Comparison of ENCODE assay signal across 11 mouse cellular contexts in genomic region chr4:32359634-32360033, GRCm38 (mm10).
DNase-seq lines count a peak whose midpoint lies in the region; ATAC-seq and TF ChIP-seq lines count a peak whose summit lies in the region.
"Had no signal": no experiment of that assay in that cellular context is flagged by ENCODE, and none has a peak within 500 bp of the region (broad histone marks: within the 10 kb centered on the region; RNA-seq: fewer than 3 reads in every experiment).

No protein-coding gene starts in this region.

- H3K36me3 ChIP-seq in heart, adult 2 months (ENCODE audit: control insufficient read depth, insufficient read depth, low read length): no peaks in the 10 kb centered on the region
- no peaks in the 10 kb centered on the region for H3K36me3 ChIP-seq in heart, embryonic 12.5 days
- no peaks in the 10 kb centered on the region for H3K36me3 ChIP-seq in forebrain, embryonic 16.5 days (ENCODE audit: control insufficient read depth, insufficient read depth)
- H3K36me3 ChIP-seq in midbrain, embryonic 12.5 days: no peaks in the 10 kb centered on the region

- no peak for DNase-seq in heart, adult 2 months
- peak; percentile 52 for DNase-seq in brain, embryonic 14.5 days (ENCODE audit: low read depth)
- DNase-seq in gastrocnemius, adult 18-20 months (ENCODE audit: low spot score): no peak
- DNase-seq in spleen, adult 12 weeks (ENCODE audit: low spot score): no peak
- DNase-seq: layer of hippocampus, postnatal 36 days; lung, postnatal 10 days had no signal

- WGBS in heart, adult 2 months: 48% methylated on average over 3 of the region's 3 CpGs
- WGBS in heart, embryonic 12.5 days: 46% methylated on average over 3 of the region's 3 CpGs
- WGBS in forebrain, embryonic 16.5 days: 21% methylated on average over 3 of the region's 3 CpGs
- WGBS in midbrain, embryonic 12.5 days: 13% methylated on average over 3 of the region's 3 CpGs

- H3K4me3 ChIP-seq in heart, adult 2 months: no peak overlapping the region
- H3K4me3 ChIP-seq in heart, embryonic 12.5 days: no peak overlapping the region
- H3K4me3 ChIP-seq in forebrain, embryonic 16.5 days (replicated peaks; ENCODE audit: low read length): no peak overlapping the region
- no peak overlapping the region for H3K4me3 ChIP-seq in midbrain, embryonic 12.5 days

- peak overlapping the region; percentile 82 for H3K27ac ChIP-seq in heart, adult 2 months
- H3K27ac ChIP-seq in heart, embryonic 12.5 days (ENCODE audit: poor library complexity, severe bottlenecking): no peak overlapping the region
- 0 out of 2 replicates have a peak overlapping the region, but pooled peaks have one; percentile 5 for H3K27ac ChIP-seq in forebrain, embryonic 16.5 days (ENCODE audit: low read length)
- H3K27ac ChIP-seq in midbrain, embryonic 12.5 days (replicated peaks): peak overlapping the region; percentile 78

- no peak for TF ChIP-seq CTCF in heart, adult 2 months (IDR thresholded peaks at IDR 0.05)
- no peak for TF ChIP-seq CTCF in brain, embryonic 14.5 days (IDR thresholded peaks at IDR 0.05; ENCODE audit: borderline replicate concordance, extremely low read depth, insufficient read depth, insufficient read length)

- no peak for TF ChIP-seq EP300 in heart, adult 2 months (IDR thresholded peaks at IDR 0.05; ENCODE audit: insufficient read depth, low read depth, low read length)

- peaks cover 23% of the 10 kb centered on the region for H3K4me1 ChIP-seq in heart, adult 2 months (ENCODE audit: control insufficient read depth, insufficient read depth, low read length)
- H3K4me1 ChIP-seq in heart, embryonic 12.5 days (replicated peaks): peaks cover 74% of the 10 kb centered on the region
- H3K4me1 ChIP-seq in forebrain, embryonic 16.5 days (replicated peaks; ENCODE audit: control insufficient read depth, insufficient read depth, low read length): peaks cover 42% of the 10 kb centered on the region
- peaks cover 46% of the 10 kb centered on the region for H3K4me1 ChIP-seq in midbrain, embryonic 12.5 days

- TF ChIP-seq POLR2A in heart, adult 2 months (IDR thresholded peaks at IDR 0.05; ENCODE audit: insufficient read depth, low read depth, low read length): no peak
- TF ChIP-seq POLR2A in brain, embryonic 14.5 days (IDR thresholded peaks at IDR 0.05; ENCODE audit: borderline replicate concordance, extremely low read depth, insufficient read depth, insufficient read length, poor library complexity, severe bottlenecking): no peak

- no peak overlapping the region for H3K4me2 ChIP-seq in heart, embryonic 12.5 days
- H3K4me2 ChIP-seq in forebrain, embryonic 16.5 days (ENCODE audit: low read length): no peak overlapping the region
- H3K4me2 ChIP-seq in midbrain, embryonic 12.5 days (replicated peaks): no peak overlapping the region

- intact Hi-C loops in heart, adult 2 months (cut with DNase I): loop anchor here (2.0 kb wide), 2 partner anchors 23 to 27 kb away; no protein-coding TSS in a partner anchor

- no peak overlapping the region for H3K9ac ChIP-seq in heart, adult 2 months (ENCODE audit: low read depth, low read length)
- H3K9ac ChIP-seq in heart, embryonic 12.5 days: no peak overlapping the region
- H3K9ac ChIP-seq in forebrain, embryonic 16.5 days (replicated peaks; ENCODE audit: low read depth, low read length): no peak overlapping the region
- H3K9ac ChIP-seq in midbrain, embryonic 12.5 days (replicated peaks): no peak overlapping the region

- H3K79me2 ChIP-seq in heart, adult 2 months (replicated peaks; ENCODE audit: control insufficient read depth, insufficient read depth, low read length): no peaks in the 10 kb centered on the region

- H3K9me3 ChIP-seq in heart, embryonic 12.5 days (replicated peaks): no peaks in the 10 kb centered on the region
- no peaks in the 10 kb centered on the region for H3K9me3 ChIP-seq in forebrain, embryonic 16.5 days (ENCODE audit: control insufficient read depth, low read length)
- no peaks in the 10 kb centered on the region for H3K9me3 ChIP-seq in midbrain, embryonic 12.5 days

- H3K27me3 ChIP-seq in heart, adult 2 months (ENCODE audit: control insufficient read depth, insufficient read depth, low read length): no peaks in the 10 kb centered on the region
- H3K27me3 ChIP-seq in heart, embryonic 12.5 days (replicated peaks): no peaks in the 10 kb centered on the region
- H3K27me3 ChIP-seq in forebrain, embryonic 16.5 days (replicated peaks; ENCODE audit: control insufficient read depth, insufficient read depth, low read length): no peaks in the 10 kb centered on the region
- H3K27me3 ChIP-seq in midbrain, embryonic 12.5 days: no peaks in the 10 kb centered on the region

- no peak for ATAC-seq in heart, embryonic 12.5 days (ENCODE audit: insufficient number of reproducible peaks, low FRiP score)
- ATAC-seq in forebrain, embryonic 16.5 days: no peak
- ATAC-seq in midbrain, embryonic 12.5 days (ENCODE audit: low FRiP score, low read depth): peak; percentile 48
- ATAC-seq in cerebellum, adult (ENCODE audit: insufficient number of reproducible peaks, low FRiP score, low TSS enrichment): no peak
- ATAC-seq: activated CD4-positive, CD25-positive, alpha-beta regulatory T cell, adult 4 months had no signal
